Comparison of ENCODE assay signal across 8 mouse cellular contexts in genomic region chr5:143633558-143633871, GRCm38 (mm10). TPM values are rescaled to one million over a fixed set of nuclear protein-coding genes. Genes with fewer than 3 reads are reported as not detected.
DNase-seq lines count a peak whose midpoint lies in the region; ATAC-seq and TF ChIP-seq lines count a peak whose summit lies in the region.

No protein-coding gene starts in this region.

- H3K9ac ChIP-seq in limb, embryonic 14.5 days (ENCODE audit: low read depth, low read length, severe bottlenecking) = no peak overlapping the region
- H3K9ac ChIP-seq in stomach, postnatal 0 days (ENCODE audit: low read length) = peak overlapping the region; percentile 18; the same call in 1 of the 2 replicates

- no peak overlapping the region for H3K4me3 ChIP-seq in limb, embryonic 14.5 days (replicated peaks; ENCODE audit: low read length)
- no peak overlapping the region for H3K4me3 ChIP-seq in stomach, postnatal 0 days (ENCODE audit: low read depth, low read length)

- peak overlapping the region; percentile 69; the same call in 1 of the 2 replicates for H3K27ac ChIP-seq in limb, embryonic 14.5 days (replicated peaks; ENCODE audit: low read depth, low read length)
- peak overlapping the region; percentile 85 for H3K27ac ChIP-seq in stomach, postnatal 0 days (replicated peaks)

- no peak for TF ChIP-seq POLR2A in limb, embryonic 14.5 days (IDR thresholded peaks at IDR 0.05; ENCODE audit: borderline replicate concordance, extremely low read depth, insufficient read depth, insufficient read length)

- H3K4me1 ChIP-seq in limb, embryonic 14.5 days (ENCODE audit: control insufficient read depth, insufficient read depth, low read length) = peaks cover 65% of the 10 kb centered on the region
- peaks cover 16% of the 10 kb centered on the region; the same call in 1 of the 2 replicates for H3K4me1 ChIP-seq in stomach, postnatal 0 days (replicated peaks; ENCODE audit: control insufficient read depth, insufficient read depth)

- peak; percentile 48; the same call in 1 of the 2 replicates for ATAC-seq in frontal cortex, adult (ENCODE audit: low TSS enrichment)
- peak; percentile 20; the same call in 1 of the 2 replicates for ATAC-seq in limb, embryonic 14.5 days (ENCODE audit: low FRiP score, low read depth)
- ATAC-seq in stomach, postnatal 0 days (ENCODE audit: low FRiP score, low TSS enrichment) = peak; percentile 62

- WGBS in limb, embryonic 14.5 days = 24% methylated on average over 5 of the region's 5 CpGs
- WGBS in stomach, postnatal 0 days = 28% methylated on average over 5 of the region's 5 CpGs

- no peak for TF ChIP-seq CTCF in stomach, postnatal 0 days (IDR thresholded peaks at IDR 0.05; ENCODE audit: low read depth)

- no peaks in the 10 kb centered on the region for H3K36me3 ChIP-seq in limb, embryonic 14.5 days (ENCODE audit: control insufficient read depth, insufficient read depth, low read length)
- H3K36me3 ChIP-seq in stomach, postnatal 0 days (ENCODE audit: control insufficient read depth, insufficient read depth, low read length) = no peaks in the 10 kb centered on the region

- no peak for TF ChIP-seq EP300 in stomach, postnatal 0 days (optimal IDR thresholded peaks at IDR 0.05)

- no peak for DNase-seq in frontal cortex, postnatal 10 days (ENCODE audit: low spot score in 2 of 2)
- DNase-seq in spleen, adult 12 weeks (ENCODE audit: low spot score) = peak; percentile 50
- no peak for DNase-seq in spleen, adult 18-20 months
- no peak for DNase-seq in limb, embryonic 14.5 days (ENCODE audit: low spot score)
- peak; percentile 45 for DNase-seq in stomach, postnatal 0 days (ENCODE audit: low spot score)
- no peak for DNase-seq in urinary bladder, postnatal 14 days (ENCODE audit: low spot score)
- DNase-seq in adrenal gland, postnatal 10 days = no peak

- no peaks in the 10 kb centered on the region for H3K9me3 ChIP-seq in limb, embryonic 14.5 days (ENCODE audit: control insufficient read depth, low read length)
- H3K9me3 ChIP-seq in stomach, postnatal 0 days (ENCODE audit: control insufficient read depth, low read length) = no peaks in the 10 kb centered on the region

- H3K27me3 ChIP-seq in limb, embryonic 14.5 days (ENCODE audit: control insufficient read depth, insufficient read depth, low read length) = no peaks in the 10 kb centered on the region
- no peaks in the 10 kb centered on the region for H3K27me3 ChIP-seq in stomach, postnatal 0 days (ENCODE audit: control insufficient read depth, insufficient read depth, low read length)

- H3K4me2 ChIP-seq in limb, embryonic 14.5 days (replicated peaks; ENCODE audit: low read depth, low read length, severe bottlenecking) = peak overlapping the region; percentile 39
- H3K4me2 ChIP-seq in stomach, postnatal 0 days (replicated peaks; ENCODE audit: low read depth) = 0 out of 2 replicates have a peak overlapping the region, but pooled peaks have one; percentile 2

RNA-seq across cellular contexts. Expression of gene Cyth3, which starts 11.3 kb away (rescaled TPM):
- polyA plus RNA-seq in limb, embryonic 14.5 days (2012; rRNA removed) = 50.6 and 52.9 TPM in 2 replicates
- polyA plus RNA-seq in limb, embryonic 14.5 days (2014; fragmentation: Nextera tagmentation; extraction: Ambion mirVana) = 60.5 and 67.7 TPM in 2 replicates
- 32.7 and 34.6 TPM in 2 replicates for polyA plus RNA-seq in stomach, postnatal 0 days (2015; fragmentation: Nextera tagmentation; extraction: Ambion mirVana)
- total RNA-seq in adrenal gland, postnatal 10 days (2021) = 100 to 1,000 TPM; 123 to 151 TPM

Comparison
In these comparisons a context has a peak if more than half of its experiments do, and no peak if none do; other contexts are left out.
1. DNase-seq: peak in spleen, adult 12 weeks (single experiment) and stomach, postnatal 0 days (single experiment); none in frontal cortex, postnatal 10 days (0 of 2), spleen, adult 18-20 months (0 of 2), limb, embryonic 14.5 days (single experiment), urinary bladder, postnatal 14 days (single experiment) and adrenal gland, postnatal 10 days (single experiment).
2. Peak in every context shown above with its lines, with median percentiles within 50 percentile points of each other: ATAC-seq.